Mouse (Mus musculus): ENCODE data around the gene Fancf. TPM values are rescaled to one million over a fixed set of nuclear protein-coding genes. Genes with fewer than 3 reads are reported as not detected.

Fancf gene
- total RNA-seq, 4 experiments from 2014 or later: 0.89 to 2.2 (median 1.4) TPM

GRCm38 (mm10) chr7:51850877-51851276 lies 11.2 kb downstream of the Fancf start:
- no peak for DNase-seq (ENCODE audit: low spot score in 2 of 2)

- DNase-seq (ENCODE audit: low spot score in 2 of 2): no peak
These were observed 21.6 kb downstream of the Fancf start for GRCm38 (mm10) chr7:51840515-51840914.

GRCm38 (mm10) chr7:51831917-51832316 lies 30.1 kb downstream of the Fancf start:
- no peak for DNase-seq (ENCODE audit: low spot score in 2 of 2)

- DNase-seq (ENCODE audit: low spot score in 2 of 2): no peak
These were observed 38.3 kb downstream of the Fancf start for GRCm38 (mm10) chr7:51823562-51824338.

GRCm38 (mm10) chr7:51821467-51821866 lies 40.6 kb downstream of the Fancf start:
- no peak for DNase-seq (ENCODE audit: low spot score in 2 of 2)

GRCm38 (mm10) chr7:51819891-51820290 lies 42.2 kb downstream of the Fancf start:
- DNase-seq (ENCODE audit: low spot score in 2 of 2): no peak

- no peak for DNase-seq (ENCODE audit: low spot score in 2 of 2)
These were observed 43.7 kb downstream of the Fancf start for GRCm38 (mm10) chr7:51818251-51818974.

- DNase-seq (ENCODE audit: low spot score in 2 of 2): no peak
These were observed 45.7 kb downstream of the Fancf start for GRCm38 (mm10) chr7:51816283-51816839.

- no peak for DNase-seq (ENCODE audit: low spot score in 2 of 2)
These were observed 46.4 kb downstream of the Fancf start for GRCm38 (mm10) chr7:51815473-51816282.

Other genes starting within 250 kb of the Fancf start
- gene Slc17a6, start 240.3 kb downstream of the Fancf start, total RNA-seq (2022): not detected
- 1 to 10 TPM; 3.0 to 5.3 (median 3.2) TPM for gene Gas2, start 252 bp downstream of the Fancf start, total RNA-seq (2022)
- gene Svip, start 143.8 kb upstream of the Fancf start, total RNA-seq (2022): 10 to 100 TPM; 22.3 to 27.3 (median 24.6) TPM
- gene 1700015G11Rik, start 153.5 kb upstream of the Fancf start, total RNA-seq (2022): not detected

Measured in gastrocnemius, adult 8-10 months (tissue).